Mouse (Mus musculus): ENCODE data around the gene a. TPM values are rescaled to one million over a fixed set of nuclear protein-coding genes. Genes with fewer than 3 reads are reported as not detected.

The a gene
- total and polyA plus RNA-seq, 3 experiments, result 7.8 to 23.8 (median 10.9) TPM

DNA sequence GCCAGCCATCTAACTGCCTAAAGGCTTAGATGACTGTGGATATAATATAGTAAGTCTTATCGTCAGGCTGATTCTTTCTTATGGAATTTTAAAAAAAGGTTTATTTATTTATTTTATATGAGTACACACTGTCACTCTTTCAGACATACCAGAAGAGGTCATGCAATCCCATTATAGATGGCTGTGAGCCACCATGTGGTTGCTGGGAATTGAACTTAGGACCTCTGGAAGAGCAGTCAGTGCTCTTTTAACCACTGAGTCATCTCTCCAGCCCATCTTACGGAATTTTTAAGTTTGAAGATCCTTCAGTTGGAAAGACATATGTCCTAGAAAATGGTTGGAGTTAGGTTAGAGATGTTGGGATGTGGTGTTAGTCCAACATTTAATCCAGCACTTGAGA lies 22.2 kb downstream of the a start:
- Histone ChIP-seq H3K27ac (ENCODE audit: insufficient read depth, low read depth) (no peak overlapping the region), H3K9ac (ENCODE audit: insufficient read depth, low read depth) (no peak overlapping the region), H3K4me3 (replicated peaks in 1 of 3; ENCODE audit: low read depth in 2 of 3, low read length in 2 of 3, poor library complexity in 1 of 3) (no peak overlapping the region), H3K4me1 (ENCODE audit: control insufficient read depth in 1 of 2, insufficient read depth in 2 of 2) (peaks cover 3 to 53% of the 10 kb centered on the region in 2 experiments; a peak in 2 of 4 replicates), H3K27me3 (replicated peaks) (no peaks in the 10 kb centered on the region), H3K79me2 (replicated peaks; ENCODE audit: control insufficient read depth, extremely low read depth, insufficient read depth, poor library complexity, severe bottlenecking) (peaks cover 59% of the 10 kb centered on the region), H3K9me3 (replicated peaks; ENCODE audit: low read length) (no peaks in the 10 kb centered on the region), H3K36me3 (replicated peaks in 1 of 2; ENCODE audit: control insufficient read depth in 1 of 2, insufficient read depth in 1 of 2, low read length in 1 of 2) (peaks cover 0 to 22% of the 10 kb centered on the region in 2 experiments), H3K4me2 (ENCODE audit: insufficient read depth, low read depth, poor library complexity, severe bottlenecking) (no peak overlapping the region)
- dilution Hi-C loops (cut with MboI; ENCODE audit: extremely low pct_ligation_motif_present, extremely low pct_unique_long_range_greater_than_20kb, low sequenced_read_pairs) (no loop called here), in situ Hi-C loops (cut with MboI; ENCODE audit: low pct_ligation_motif_present, low pct_unique_long_range_greater_than_20kb, low sequenced_read_pairs) (no loop called here)
- no peak for DNase-seq (ENCODE audit: extremely low read depth)
- TF ChIP-seq MYC (IDR thresholded peaks at IDR 0.05; ENCODE audit: low read depth, low read length), result no peak
- TF ChIP-seq USF2 (conservative IDR thresholded peaks at IDR 0.05; ENCODE audit: low read depth, low read length), result no peak
- TF ChIP-seq CTCF (conservative IDR thresholded peaks at IDR 0.05 in 1 of 2, IDR thresholded peaks at IDR 0.05 in 1 of 2; ENCODE audit: low read depth in 2 of 2, low read length in 2 of 2), result no peak

DNA sequence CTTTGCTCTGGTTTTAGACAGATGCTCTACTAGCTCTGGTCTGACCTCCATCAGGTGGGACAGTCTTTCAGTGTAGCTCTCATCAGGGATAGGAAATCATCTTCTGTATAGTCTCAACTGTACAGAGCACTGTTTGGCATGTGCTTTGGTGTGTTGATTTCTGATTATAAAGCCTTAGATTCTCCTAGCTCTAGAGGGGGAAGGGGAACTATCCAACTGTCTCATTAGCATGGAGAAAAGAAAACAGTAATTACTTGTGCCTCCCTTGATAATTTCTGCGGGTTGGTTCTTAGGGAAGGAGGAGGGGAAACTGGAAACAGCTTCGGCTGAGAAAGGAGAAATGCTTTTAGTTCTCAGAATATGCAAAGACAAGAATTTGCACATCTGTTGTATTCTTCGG lies 25.9 kb downstream of the a start:
- no peak overlapping the region for H3K4me2 ChIP-seq (ENCODE audit: insufficient read depth, low read depth, poor library complexity, severe bottlenecking)

DNA sequence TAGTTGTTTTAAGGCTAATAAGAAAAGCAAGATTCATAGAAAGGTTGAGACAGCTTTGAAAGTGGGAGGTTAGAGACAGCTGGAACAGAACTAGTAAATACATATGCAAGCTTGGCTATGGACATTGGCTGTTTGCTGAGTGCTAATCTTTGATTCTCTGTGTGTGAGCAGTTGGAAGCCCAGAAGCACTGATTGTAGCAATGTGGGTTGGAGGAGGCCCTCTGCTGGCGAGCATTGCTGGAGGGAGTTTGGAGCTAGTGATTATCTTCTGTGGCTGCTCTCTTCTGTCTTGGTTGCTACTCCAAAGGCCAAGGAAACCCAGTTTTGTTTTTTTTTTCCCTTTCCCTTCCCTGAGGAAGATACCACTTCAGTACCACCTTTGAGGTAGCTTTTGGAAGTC lies 26.6 kb downstream of the a start:
- H3K4me2 ChIP-seq (ENCODE audit: insufficient read depth, low read depth, poor library complexity, severe bottlenecking), result no peak overlapping the region
- H3K9ac ChIP-seq (ENCODE audit: insufficient read depth, low read depth), result no peak overlapping the region
- H3K9me3 ChIP-seq (replicated peaks; ENCODE audit: low read length), result no peaks in the 10 kb centered on the region
- H3K27me3 ChIP-seq (replicated peaks), result no peaks in the 10 kb centered on the region
- TF ChIP-seq HCFC1 (IDR thresholded peaks at IDR 0.05; ENCODE audit: low read depth, low read length), result no peak
- peak; percentile 49 for TF ChIP-seq SMC3 (IDR thresholded peaks at IDR 0.05; ENCODE audit: low read depth, low read length)
- TF ChIP-seq POLR2AphosphoS2 (IDR thresholded peaks at IDR 0.05; ENCODE audit: low read depth, low read length), result no peak
- no peak for TF ChIP-seq CHD2 (IDR thresholded peaks at IDR 0.05; ENCODE audit: low read length)
- no peak for TF ChIP-seq UBTF (IDR thresholded peaks at IDR 0.05; ENCODE audit: low read depth, low read length)
- TF ChIP-seq CTCF (conservative IDR thresholded peaks at IDR 0.05 in 1 of 2, IDR thresholded peaks at IDR 0.05 in 1 of 2; ENCODE audit: low read depth in 2 of 2, low read length in 2 of 2), result peak in 1 of 2 experiments; percentile 65; a peak in 2 of 4 replicates
- peak; percentile 32 for TF ChIP-seq RAD21 (IDR thresholded peaks at IDR 0.05; ENCODE audit: low read depth, low read length)
- H3K36me3 ChIP-seq (replicated peaks in 1 of 2; ENCODE audit: control insufficient read depth in 1 of 2, insufficient read depth in 1 of 2, low read length in 1 of 2), result peaks cover 0 to 32% of the 10 kb centered on the region in 2 experiments
- in situ Hi-C loops (cut with MboI; ENCODE audit: low pct_ligation_motif_present, low pct_unique_long_range_greater_than_20kb, low sequenced_read_pairs) (no loop called here), dilution Hi-C loops (cut with MboI; ENCODE audit: extremely low pct_ligation_motif_present, extremely low pct_unique_long_range_greater_than_20kb, low sequenced_read_pairs) (no loop called here)
- no peak overlapping the region for H3K27ac ChIP-seq (ENCODE audit: insufficient read depth, low read depth)
- no peak overlapping the region for H3K4me3 ChIP-seq (replicated peaks in 1 of 3; ENCODE audit: low read depth in 2 of 3, low read length in 2 of 3, poor library complexity in 1 of 3)
- peaks cover 66% of the 10 kb centered on the region for H3K79me2 ChIP-seq (replicated peaks; ENCODE audit: control insufficient read depth, extremely low read depth, insufficient read depth, poor library complexity, severe bottlenecking)
- DNase-seq (ENCODE audit: extremely low read depth), result peak; percentile 30
- peaks cover 3 to 58% of the 10 kb centered on the region in 2 experiments; a peak in 2 of 4 replicates for H3K4me1 ChIP-seq (ENCODE audit: control insufficient read depth in 1 of 2, insufficient read depth in 2 of 2)

More for the DNA sequence above, 25.9 kb downstream of the a start:
- no peak for TF ChIP-seq TCF12 (IDR thresholded peaks at IDR 0.05; ENCODE audit: low read depth, low read length)
- no peak for TF ChIP-seq USF2 (conservative IDR thresholded peaks at IDR 0.05; ENCODE audit: low read depth, low read length)
- TF ChIP-seq PAX5 (IDR thresholded peaks at IDR 0.05; ENCODE audit: low read length), result no peak
- no peak for TF ChIP-seq TBP (conservative IDR thresholded peaks at IDR 0.05; ENCODE audit: low read depth, low read length)
- no peak for TF ChIP-seq RCOR1 (conservative IDR thresholded peaks at IDR 0.05; ENCODE audit: low read depth, low read length)
- TF ChIP-seq MAZ (IDR thresholded peaks at IDR 0.05; ENCODE audit: low read depth, low read length), result no peak
- TF ChIP-seq ZC3H11A (IDR thresholded peaks at IDR 0.05; ENCODE audit: low read depth, low read length), result no peak
- no peak for TF ChIP-seq JUN (IDR thresholded peaks at IDR 0.05; ENCODE audit: insufficient read depth, low read depth, low read length)
- TF ChIP-seq IRF4 (IDR thresholded peaks at IDR 0.05; ENCODE audit: low read depth, low read length), result no peak
- no peak for TF ChIP-seq MXI1 (IDR thresholded peaks at IDR 0.05; ENCODE audit: low read depth, low read length)
- TF ChIP-seq GABPA (IDR thresholded peaks at IDR 0.05; ENCODE audit: insufficient replicate concordance, low read depth, low read length), result no peak
- no peak for TF ChIP-seq NRF1 (IDR thresholded peaks at IDR 0.05; ENCODE audit: low read depth, low read length)
- no peak for TF ChIP-seq POLR2AphosphoS2 (IDR thresholded peaks at IDR 0.05; ENCODE audit: low read depth, low read length)
- no peak for TF ChIP-seq MYC (IDR thresholded peaks at IDR 0.05; ENCODE audit: low read depth, low read length)
- no peak for TF ChIP-seq ELF1 (IDR thresholded peaks at IDR 0.05; ENCODE audit: low read depth, low read length)
- TF ChIP-seq USF1 (IDR thresholded peaks at IDR 0.05; ENCODE audit: low read depth, low read length), result no peak
- no peak for TF ChIP-seq BHLHE40 (IDR thresholded peaks at IDR 0.05; ENCODE audit: low read depth, low read length)
- no peak for TF ChIP-seq CTCF (conservative IDR thresholded peaks at IDR 0.05 in 1 of 2, IDR thresholded peaks at IDR 0.05 in 1 of 2; ENCODE audit: low read depth in 2 of 2, low read length in 2 of 2)
- no peak for TF ChIP-seq MEF2A (IDR thresholded peaks at IDR 0.05; ENCODE audit: borderline replicate concordance, low read depth, low read length)
- no peak for DNase-seq (ENCODE audit: extremely low read depth)
- Histone ChIP-seq H3K36me3 (replicated peaks in 1 of 2; ENCODE audit: control insufficient read depth in 1 of 2, insufficient read depth in 1 of 2, low read length in 1 of 2) (peaks cover 0 to 30% of the 10 kb centered on the region in 2 experiments), H3K4me1 (ENCODE audit: control insufficient read depth in 1 of 2, insufficient read depth in 2 of 2) (peaks cover 3 to 58% of the 10 kb centered on the region in 2 experiments; a peak in 2 of 4 replicates), H3K27ac (ENCODE audit: insufficient read depth, low read depth) (no peak overlapping the region), H3K27me3 (replicated peaks) (no peaks in the 10 kb centered on the region), H3K79me2 (replicated peaks; ENCODE audit: control insufficient read depth, extremely low read depth, insufficient read depth, poor library complexity, severe bottlenecking) (peaks cover 71% of the 10 kb centered on the region), H3K9me3 (replicated peaks; ENCODE audit: low read length) (no peaks in the 10 kb centered on the region), H3K4me3 (replicated peaks in 1 of 3; ENCODE audit: low read depth in 2 of 3, low read length in 2 of 3, poor library complexity in 1 of 3) (no peak overlapping the region), H3K9ac (ENCODE audit: insufficient read depth, low read depth) (no peak overlapping the region)
- in situ Hi-C loops (cut with MboI; ENCODE audit: low pct_ligation_motif_present, low pct_unique_long_range_greater_than_20kb, low sequenced_read_pairs), result no loop called here
- dilution Hi-C loops (cut with MboI; ENCODE audit: extremely low pct_ligation_motif_present, extremely low pct_unique_long_range_greater_than_20kb, low sequenced_read_pairs), result no loop called here

All from CH12.LX (cell line).